Comparison of ENCODE assay signal across 13 mouse cellular contexts in genomic region chr9:13671125-13671769, GRCm38 (mm10).
DNase-seq lines count a peak whose midpoint lies in the region; ATAC-seq lines count a peak whose summit lies in the region.
"Had no signal": no experiment of that assay in that cellular context is flagged by ENCODE, and none has a peak within 500 bp of the region (broad histone marks: within the 10 kb centered on the region; RNA-seq: fewer than 3 reads in every experiment).

No protein-coding gene starts in this region.

- no peak overlapping the region for H3K4me2 ChIP-seq in hindbrain, embryonic 13.5 days
- H3K4me2 ChIP-seq in hindbrain, embryonic 12.5 days (replicated peaks), result no peak overlapping the region
- H3K4me2 ChIP-seq in neural tube, embryonic 15.5 days, result no peak overlapping the region

- no peak overlapping the region for H3K9ac ChIP-seq in hindbrain, embryonic 13.5 days
- H3K9ac ChIP-seq in hindbrain, embryonic 12.5 days, result no peak overlapping the region
- H3K9ac ChIP-seq in neural tube, embryonic 15.5 days (replicated peaks), result no peak overlapping the region

- 0 out of 2 replicates have a peak overlapping the region, but pooled peaks have one; percentile 30 for H3K27ac ChIP-seq in hindbrain, embryonic 13.5 days
- H3K27ac ChIP-seq in hindbrain, embryonic 12.5 days, result no peak overlapping the region
- H3K27ac ChIP-seq in neural tube, embryonic 15.5 days (replicated peaks), result 0 out of 2 replicates have a peak overlapping the region, but pooled peaks have one; percentile 18

- no peaks in the 10 kb centered on the region for H3K27me3 ChIP-seq in hindbrain, embryonic 13.5 days
- no peaks in the 10 kb centered on the region for H3K27me3 ChIP-seq in hindbrain, embryonic 12.5 days
- H3K27me3 ChIP-seq in neural tube, embryonic 15.5 days (replicated peaks), result no peaks in the 10 kb centered on the region

- no peaks in the 10 kb centered on the region for H3K9me3 ChIP-seq in hindbrain, embryonic 13.5 days
- no peaks in the 10 kb centered on the region for H3K9me3 ChIP-seq in hindbrain, embryonic 12.5 days (replicated peaks)
- H3K9me3 ChIP-seq in neural tube, embryonic 15.5 days (replicated peaks), result no peaks in the 10 kb centered on the region
- H3K9me3 ChIP-seq: megakaryocyte, embryonic 14.5 days had no signal

- peak; percentile 72; the same call in 1 of the 2 replicates for ATAC-seq in hindbrain, embryonic 13.5 days (ENCODE audit: low FRiP score)
- ATAC-seq in hindbrain, embryonic 12.5 days (ENCODE audit: low FRiP score), result no peak
- ATAC-seq in neural tube, embryonic 15.5 days (ENCODE audit: low FRiP score), result 0 out of 2 replicates have a peak, but pooled peaks have one; percentile 35
- ATAC-seq: inflammation-experienced regulatory T-cells, adult 6 months had no signal

- DNase-seq in lung, postnatal 10 days, result peak; percentile 40
- no peak for DNase-seq in lung, postnatal 25 days (ENCODE audit: low spot score)
- DNase-seq in cerebellum, adult 9-10 months, result peak; percentile 93
- no peak for DNase-seq in urinary bladder, postnatal 25 days (ENCODE audit: low spot score)
- DNase-seq in urinary bladder, postnatal 10 days (ENCODE audit: low spot score), result no peak
- DNase-seq: adrenal gland, postnatal 25 days; gastrocnemius, postnatal 10 days; retina, postnatal 1 day had no signal

- WGBS in hindbrain, embryonic 13.5 days, result 81% methylated on average over 3 of the region's 3 CpGs
- 85% methylated on average over 3 of the region's 3 CpGs for WGBS in hindbrain, embryonic 12.5 days
- 89% methylated on average over 3 of the region's 3 CpGs for WGBS in neural tube, embryonic 15.5 days

- peaks cover 3% of the 10 kb centered on the region; the same call in 1 of the 2 replicates for H3K4me1 ChIP-seq in hindbrain, embryonic 13.5 days (replicated peaks)
- H3K4me1 ChIP-seq in hindbrain, embryonic 12.5 days, result peaks cover 3% of the 10 kb centered on the region; the same call in 1 of the 2 replicates
- H3K4me1 ChIP-seq in neural tube, embryonic 15.5 days, result 0 out of 2 replicates have a peak, but pooled peaks cover 2% of the 10 kb centered on the region

- H3K36me3 ChIP-seq in hindbrain, embryonic 13.5 days, result no peaks in the 10 kb centered on the region
- H3K36me3 ChIP-seq in hindbrain, embryonic 12.5 days, result no peaks in the 10 kb centered on the region
- H3K36me3 ChIP-seq in neural tube, embryonic 15.5 days, result no peaks in the 10 kb centered on the region

- no peak overlapping the region for H3K4me3 ChIP-seq in hindbrain, embryonic 13.5 days
- no peak overlapping the region for H3K4me3 ChIP-seq in hindbrain, embryonic 12.5 days
- no peak overlapping the region for H3K4me3 ChIP-seq in neural tube, embryonic 15.5 days (replicated peaks)
- H3K4me3 ChIP-seq: megakaryocyte, embryonic 14.5 days had no signal

Comparison
In these comparisons a context has a peak if more than half of its experiments do, and no peak if none do; other contexts are left out.
1. DNase-seq: peak in lung, postnatal 10 days (single experiment) and cerebellum, adult 9-10 months (single experiment); none in lung, postnatal 25 days (single experiment), urinary bladder, postnatal 25 days (single experiment) and urinary bladder, postnatal 10 days (single experiment).